Mouse (Mus musculus): ENCODE measurements at regions not wholly inside any gene's neighbourhood (a gene's known extent, or its start where the extent isn't known, plus 50 kb on each side); places are given as distances from the start of the nearest gene placed in this dataset.

DNA sequence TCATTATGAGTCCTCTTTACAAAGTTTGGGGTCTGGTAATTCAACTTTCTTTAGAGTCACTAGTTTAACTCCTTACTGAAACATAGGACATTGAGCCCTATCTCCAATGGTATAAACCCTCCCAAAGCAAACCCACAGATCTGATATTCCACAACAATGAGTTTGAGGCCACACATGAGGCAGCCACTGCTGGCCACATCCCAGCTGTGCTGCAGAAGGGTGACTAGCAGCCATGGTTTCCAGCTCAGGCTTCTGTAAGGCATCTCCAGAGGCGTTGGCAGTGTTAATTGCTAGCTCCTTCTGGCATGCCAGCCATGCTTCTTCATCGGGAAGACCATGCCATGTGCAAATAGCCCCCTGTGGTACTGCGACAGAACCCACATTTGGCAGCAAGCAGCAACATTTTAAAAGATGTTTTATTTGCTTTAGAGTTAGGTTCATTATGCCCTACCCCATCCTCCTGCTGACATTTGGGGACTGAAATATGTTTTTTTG lies 527.1 kb upstream of the Mpdz start:
- no peak for DNase-seq (ENCODE audit: low spot score in 2 of 2)

DNA sequence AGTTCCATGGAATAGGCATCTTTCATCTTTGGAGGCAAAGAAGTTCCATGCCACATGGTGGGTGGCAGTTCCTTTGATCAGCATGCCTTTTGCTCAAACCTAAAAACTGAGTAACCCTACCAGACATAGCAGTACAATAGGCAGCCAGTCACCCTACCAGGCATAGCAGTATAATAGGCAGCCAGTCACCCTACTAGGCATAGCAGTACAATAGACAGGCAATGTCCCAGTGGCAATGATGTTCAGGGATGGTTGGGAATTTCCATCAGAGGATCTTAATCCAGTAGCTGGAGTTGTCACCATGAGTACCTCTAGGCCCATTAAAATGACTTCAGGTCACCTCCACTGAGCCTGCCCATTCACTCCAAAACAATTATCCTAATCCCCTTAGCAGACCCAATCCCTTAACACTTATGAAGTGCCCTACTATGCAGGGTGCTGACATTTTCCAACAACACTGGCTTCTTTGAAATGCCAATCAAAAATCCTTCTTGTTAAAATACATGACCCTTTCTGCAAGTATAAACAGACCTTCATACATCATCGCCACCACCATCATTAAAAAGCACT lies 523.5 kb upstream of the Mpdz start:
- DNase-seq (ENCODE audit: low spot score in 2 of 2) = no peak

DNA sequence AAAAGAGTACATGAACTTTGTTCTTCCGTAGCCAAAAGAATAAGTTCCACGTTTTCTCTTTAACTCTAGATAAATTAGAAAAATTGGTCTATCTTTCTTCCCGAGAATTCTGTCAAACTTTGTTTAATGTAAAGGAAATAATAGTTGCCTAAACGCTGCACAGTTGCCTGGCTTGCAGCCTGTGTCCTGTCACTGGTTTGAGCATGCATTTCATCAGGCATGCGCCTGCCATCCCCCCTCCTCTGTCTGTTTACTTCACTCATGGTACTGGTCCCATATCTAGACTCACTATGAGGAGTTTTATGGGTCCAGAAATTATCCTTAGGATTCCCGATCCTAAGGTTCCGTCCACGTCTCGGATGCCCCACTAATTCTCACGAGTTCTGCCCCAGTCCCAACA lies 520.5 kb upstream of the Mpdz start:
- no peak for DNase-seq (ENCODE audit: low spot score in 2 of 2)

DNA sequence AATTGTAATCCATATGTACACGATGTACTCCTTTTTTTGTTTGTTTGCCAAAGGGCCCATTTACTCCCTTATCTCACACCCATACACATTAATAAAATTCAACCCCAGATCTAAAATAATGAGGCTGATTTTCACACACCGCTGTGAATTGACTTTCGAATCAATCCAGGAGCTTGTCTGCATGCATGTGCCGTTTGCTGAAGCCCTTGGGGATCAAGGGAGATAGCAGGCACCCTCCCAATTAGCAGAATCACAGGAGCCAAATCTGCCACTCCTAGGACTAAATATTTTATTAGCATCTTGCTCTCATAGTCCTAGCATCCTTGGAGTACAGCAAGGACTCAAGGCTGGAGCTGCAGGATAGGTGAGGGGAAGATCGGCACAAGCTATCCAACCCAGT lies 520.0 kb upstream of the Mpdz start:
- DNase-seq (ENCODE audit: low spot score in 2 of 2) = no peak

DNA sequence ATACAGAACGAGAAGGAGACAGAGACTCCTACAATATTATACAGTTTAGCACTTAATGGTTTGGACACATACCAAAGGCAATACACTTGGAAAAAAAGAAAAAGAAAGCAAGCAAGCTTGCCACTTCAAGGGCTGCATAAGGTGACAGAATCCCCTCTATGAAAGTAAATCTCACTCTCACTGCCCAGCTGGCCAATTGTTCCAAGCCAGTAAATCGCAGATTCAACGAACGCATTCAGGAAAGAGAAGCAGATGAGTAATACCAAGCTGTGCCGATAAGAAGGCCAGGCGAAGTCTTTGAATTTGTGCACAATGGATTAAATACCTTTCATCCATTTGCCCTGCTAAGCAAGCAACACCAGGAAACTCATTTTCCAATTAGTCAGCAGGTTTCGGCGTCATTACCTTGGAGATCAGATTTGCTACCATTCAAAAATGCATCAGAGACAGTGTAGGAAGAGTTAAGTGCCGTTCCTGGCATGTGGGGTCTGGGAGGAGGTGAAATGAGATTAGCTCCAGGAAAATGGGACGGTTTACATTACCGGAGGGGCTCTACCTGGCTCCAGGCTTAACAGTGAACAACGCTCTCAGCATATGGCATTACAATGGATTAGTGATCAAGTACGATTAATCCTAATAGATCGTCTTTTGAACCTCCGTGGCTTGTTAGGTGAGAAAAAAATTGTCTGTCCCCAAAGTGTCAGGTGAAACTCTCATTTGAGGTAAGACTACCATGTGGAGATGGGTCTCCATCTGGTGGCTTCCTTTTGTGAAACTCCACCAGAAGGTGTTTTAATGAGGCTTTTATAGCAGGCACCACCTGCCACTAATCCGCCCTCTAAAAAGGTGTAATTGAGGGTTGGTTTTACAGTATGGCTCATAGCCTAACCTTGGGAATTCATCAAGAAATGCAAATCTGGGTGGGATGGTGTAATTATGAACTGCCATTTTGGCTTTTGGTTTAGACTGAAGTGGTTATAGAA lies 518.2 kb upstream of the Mpdz start:
- no peak for DNase-seq (ENCODE audit: low spot score in 2 of 2)

DNA sequence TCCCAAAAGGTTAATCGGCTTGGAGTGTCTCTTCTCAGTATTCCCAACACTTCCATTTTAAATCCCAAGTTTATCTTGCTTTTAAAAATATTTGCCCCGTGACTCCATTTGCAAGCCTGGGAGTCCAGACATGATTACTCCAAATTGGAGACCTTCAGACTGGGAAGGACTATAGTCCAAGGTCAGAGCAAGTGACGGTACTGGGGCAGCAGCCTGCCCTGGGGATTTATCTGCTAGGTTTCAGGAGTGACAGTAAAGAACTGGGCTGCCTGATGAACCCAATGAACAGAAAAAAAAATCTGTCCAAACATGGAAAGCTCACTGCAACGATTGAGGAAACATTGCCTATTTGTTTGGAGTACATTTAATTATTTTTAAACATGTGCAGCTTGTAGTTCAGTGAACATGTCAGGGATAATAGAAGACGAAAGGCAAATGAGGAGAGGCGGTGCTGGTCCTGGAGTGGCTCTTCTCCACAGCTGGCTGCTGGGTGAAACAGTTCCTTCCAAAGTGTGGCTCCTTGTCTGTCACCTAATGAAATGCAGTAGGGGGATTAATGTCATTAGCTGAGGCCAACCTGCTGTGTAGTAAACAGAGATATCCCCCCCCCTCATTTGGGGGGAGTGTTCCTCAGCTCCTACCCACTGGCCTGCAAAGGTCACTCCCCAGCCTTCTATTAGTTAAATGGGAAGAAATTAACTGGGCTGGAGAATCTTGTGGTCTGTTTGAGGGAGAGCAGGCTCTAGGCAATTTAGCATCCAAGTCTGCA lies 514.5 kb upstream of the Mpdz start:
- DNase-seq (ENCODE audit: low spot score in 2 of 2) = no peak

DNA sequence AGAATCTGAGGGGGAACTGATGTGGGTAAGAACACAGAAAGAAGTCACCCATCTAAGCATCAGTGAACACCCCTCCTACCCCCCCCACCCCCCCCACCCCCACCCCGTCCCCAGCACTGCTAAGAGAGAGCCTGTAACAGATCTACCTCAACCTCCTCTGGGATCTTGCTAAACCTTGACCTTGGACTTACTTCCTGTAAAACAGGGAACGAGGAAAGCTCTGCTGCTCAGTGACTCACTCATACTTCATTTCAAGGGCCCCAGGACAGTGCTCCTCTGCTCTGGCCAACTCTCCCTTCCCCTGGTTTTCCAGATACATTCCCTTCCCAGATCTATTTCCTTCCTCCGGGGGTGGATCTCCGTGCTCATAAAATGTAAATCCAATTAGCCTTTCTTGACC lies 510.4 kb upstream of the Mpdz start:
- DNase-seq (ENCODE audit: low spot score in 2 of 2) = no peak

DNA sequence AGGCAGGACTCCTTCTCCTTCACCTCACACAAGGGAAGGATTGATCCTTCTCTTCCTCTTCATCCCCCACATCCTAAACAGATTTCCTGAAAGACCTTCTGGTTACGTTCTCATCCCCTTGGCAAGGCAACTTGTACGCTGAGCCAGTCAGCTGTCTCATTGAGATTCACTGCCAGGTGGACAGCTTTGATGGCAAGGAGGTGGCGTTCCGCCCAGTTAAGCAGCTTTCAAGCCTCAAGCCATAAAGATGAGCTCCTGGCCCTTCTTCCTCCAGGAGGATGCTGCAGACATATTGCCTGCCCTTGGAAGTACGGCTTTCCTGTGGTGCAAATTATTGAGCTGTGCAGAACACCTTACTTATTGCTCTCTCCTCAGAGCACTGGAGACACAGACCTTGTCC lies 494.8 kb upstream of the Mpdz start:
- DNase-seq (ENCODE audit: low spot score in 2 of 2) = no peak

DNA sequence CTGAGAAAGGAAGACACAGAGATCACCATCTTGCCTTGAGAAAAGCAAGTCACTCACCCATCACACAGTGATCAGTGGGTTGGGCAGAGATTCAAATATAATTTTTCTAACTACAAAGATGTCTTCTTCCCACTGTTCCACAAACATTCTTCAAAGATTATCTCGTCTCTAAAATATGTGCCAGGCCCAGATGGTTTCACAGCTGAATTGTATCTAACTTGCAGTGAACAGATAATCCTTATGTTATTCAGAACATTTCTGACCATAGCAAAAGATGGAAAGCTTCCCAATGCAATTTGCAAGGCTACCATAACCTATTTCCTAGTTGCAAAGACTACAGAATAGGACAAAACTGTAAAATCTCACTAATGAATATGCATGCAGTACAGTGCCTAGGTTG lies 488.3 kb upstream of the Mpdz start:
- no peak for DNase-seq (ENCODE audit: low spot score in 2 of 2)

DNA sequence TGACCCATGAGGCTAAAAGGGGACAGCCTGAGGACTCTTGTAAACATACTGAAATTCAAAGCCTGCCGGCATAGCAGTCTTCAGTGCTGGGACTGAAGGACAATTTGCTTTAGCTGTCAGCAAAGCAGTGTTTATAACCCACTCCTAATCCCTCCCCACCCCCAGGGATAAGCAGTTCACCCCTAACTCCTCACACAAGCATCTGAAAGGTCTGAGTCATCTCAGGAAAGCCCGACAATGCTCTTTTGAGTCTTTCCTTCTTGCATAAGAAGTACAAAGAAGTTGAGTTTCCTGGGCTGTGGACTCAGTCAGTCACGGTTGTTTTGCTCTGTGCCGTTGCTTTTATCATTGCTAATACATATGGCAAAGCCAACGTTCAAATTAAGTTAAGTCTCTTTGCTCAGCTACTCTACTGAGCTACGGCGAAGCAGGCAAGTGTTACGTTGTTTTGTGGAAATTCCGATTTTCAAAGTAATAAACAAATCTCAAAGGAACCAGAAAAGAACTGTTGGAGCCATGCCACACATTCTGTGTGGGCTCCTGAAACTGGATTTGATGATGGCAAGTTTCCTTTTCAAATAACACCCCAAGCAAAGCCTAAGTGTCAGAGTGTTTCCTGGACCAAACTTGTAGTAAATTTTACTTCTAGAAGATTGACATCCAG lies 486.1 kb upstream of the Mpdz start:
- no peak for DNase-seq (ENCODE audit: low spot score in 2 of 2)

DNA sequence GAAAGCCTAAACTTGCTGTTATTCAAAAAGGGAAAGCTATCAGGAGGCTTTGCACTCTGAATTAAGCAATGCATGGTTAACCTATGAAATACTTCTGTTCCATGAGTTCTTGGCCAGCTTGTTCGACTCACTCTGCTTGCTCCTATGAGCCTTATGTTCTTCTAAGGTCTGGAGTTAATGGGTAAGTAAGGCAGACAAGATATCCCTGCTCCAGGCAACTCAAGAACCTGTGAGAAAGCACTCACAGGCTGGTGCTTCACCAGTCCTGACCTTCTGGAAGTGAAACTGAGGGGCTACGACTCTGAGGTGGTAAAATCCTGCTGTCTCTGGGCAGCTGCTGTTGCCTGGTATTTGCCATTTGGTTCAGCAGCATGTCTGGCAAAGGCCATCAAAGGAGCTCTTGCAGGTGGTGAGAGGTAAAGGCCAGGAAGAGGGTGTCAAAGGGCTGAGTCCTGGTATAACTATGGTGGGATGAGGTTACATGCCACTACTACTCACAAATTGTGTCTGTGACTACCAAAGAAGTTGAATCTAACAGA lies 484.6 kb upstream of the Mpdz start:
- no peak for DNase-seq (ENCODE audit: low spot score in 2 of 2)

DNA sequence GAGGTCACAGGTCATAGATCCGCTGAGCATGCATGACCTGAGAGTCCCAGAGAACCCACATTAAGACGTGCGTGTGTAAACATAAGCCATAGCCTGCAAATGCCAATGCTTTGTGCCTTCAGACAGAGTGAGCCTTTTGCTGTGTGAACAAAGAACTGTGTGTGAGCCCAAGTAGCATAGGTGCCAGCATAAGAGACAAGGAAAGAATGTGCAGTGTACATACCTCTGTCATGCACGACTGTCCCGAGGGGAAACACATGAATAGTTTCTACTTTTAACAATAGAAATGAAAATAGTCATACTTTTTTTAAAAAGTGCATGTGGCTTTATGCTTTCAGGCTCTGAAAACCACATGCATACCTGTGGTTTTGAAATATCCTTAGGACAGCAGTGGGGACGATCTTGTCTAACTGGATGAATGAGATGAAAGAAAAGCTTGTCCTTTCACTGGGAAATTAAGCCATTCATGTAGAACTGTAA lies 484.1 kb upstream of the Mpdz start:
- no peak for DNase-seq (ENCODE audit: low spot score in 2 of 2)

DNA sequence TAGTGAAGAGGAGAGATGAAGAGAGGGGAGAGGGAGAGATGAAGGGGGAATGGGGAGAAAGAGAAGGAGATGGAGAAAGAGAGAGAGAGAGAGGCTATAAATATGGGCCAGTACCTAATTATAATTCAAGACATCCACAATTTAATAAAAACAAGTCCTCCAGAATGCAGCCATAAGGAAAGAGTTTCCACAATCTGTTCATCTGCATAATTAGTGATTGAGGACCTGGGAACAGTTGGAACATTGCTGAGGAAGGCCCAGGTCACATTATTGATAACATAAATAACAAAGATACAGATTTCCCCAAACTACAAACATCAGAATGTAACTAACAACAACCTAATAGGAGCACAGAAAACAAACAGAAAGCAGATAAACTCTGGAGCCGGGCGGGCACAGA lies 483.0 kb upstream of the Mpdz start:
- DNase-seq (ENCODE audit: low spot score in 2 of 2) = no peak

DNA sequence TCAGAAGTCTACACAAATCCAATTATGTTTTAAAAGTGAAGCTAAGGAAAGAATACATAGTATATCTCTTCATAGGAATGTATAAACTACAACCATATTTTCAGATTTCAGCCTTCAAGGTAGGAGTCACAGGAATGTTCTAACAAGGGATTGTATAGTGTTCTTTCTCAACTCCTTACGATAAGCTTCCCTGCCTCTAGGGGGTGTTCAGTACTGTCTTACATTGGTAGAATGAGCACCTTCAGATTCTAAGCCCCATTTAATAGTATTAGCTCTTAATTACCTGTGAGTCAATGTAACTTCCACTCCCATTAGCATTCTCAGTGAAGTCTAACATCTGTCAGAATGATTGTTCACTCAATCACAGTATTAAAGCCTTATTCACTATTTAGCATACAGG lies 481.5 kb upstream of the Mpdz start:
- DNase-seq (ENCODE audit: low spot score in 2 of 2) = no peak

DNA sequence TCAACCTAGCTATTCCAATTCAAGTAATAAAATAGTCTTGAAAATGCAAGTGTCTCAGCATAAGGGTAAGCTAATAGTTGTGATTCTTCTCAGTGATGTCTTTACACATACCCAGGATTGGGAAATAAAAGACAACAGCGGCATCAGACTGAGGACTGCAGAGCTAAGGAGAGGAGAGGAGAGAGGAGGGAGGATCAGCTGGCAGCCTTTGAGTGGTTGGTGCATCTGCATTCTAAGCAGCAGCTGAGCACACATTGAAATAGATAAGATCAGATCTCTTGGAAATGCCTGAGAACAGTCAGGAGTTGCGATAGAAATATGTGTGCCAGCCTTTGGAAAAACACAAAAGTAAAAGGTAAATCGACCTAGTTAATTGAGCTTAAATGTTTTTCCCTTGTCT lies 480.3 kb upstream of the Mpdz start:
- DNase-seq (ENCODE audit: low spot score in 2 of 2) = no peak

DNA sequence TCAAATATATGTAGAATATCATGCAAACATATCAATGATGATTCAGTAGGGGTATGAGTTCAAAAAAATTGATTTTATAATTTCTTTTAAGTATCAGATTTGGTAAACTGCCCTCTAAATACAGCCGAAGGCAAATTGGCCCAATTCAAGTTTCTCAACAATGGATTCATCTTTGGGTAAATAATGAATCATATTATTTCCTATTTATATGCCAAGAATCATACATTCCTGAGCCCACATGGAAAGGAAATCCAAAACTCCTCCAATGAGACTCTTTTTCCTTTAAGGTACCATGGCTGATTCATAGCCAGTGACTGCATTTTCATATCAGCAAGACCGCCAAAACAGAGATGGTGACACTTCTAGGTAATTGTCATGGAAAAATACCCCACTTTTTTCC lies 472.4 kb upstream of the Mpdz start:
- DNase-seq (ENCODE audit: low spot score in 2 of 2) = no peak

DNA sequence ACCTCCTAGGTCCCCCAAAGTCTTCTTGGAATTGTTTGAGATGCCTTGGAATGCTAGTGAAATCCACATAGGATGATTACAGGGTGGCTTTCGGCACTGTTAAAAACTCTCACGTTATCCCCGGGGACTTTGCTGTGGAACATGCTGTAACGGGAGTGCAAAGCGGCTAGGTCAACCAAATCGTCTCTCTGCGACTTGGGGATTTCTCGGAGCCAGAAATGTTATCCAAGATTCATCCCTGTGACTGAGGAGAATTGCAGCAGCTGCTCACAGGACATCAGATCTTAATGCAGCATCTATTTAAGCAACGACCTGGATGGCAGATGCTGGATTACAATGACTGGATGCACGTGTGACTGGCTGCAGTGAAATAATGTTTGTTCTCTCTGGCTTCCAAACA lies 470.7 kb upstream of the Mpdz start:
- DNase-seq (ENCODE audit: low spot score in 2 of 2) = no peak

DNA sequence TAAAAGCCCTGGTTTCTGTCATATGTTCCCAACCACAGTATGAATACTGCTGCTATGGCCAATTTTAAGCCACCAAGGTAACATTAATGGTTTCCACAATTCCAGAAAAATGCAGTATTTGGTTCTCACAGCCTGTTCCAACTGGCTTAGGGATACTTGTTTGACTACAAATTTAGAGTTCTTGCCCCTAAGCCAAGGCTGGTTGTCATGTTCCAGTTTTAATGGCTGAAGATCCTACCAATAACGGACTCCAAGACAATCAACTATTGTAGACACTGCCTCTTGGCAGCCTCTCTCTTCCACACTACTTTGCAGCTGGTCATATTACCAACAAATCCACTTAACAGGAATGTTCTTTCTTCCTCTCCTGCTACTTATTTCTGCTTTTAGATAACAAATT lies 470.0 kb upstream of the Mpdz start:
- no peak for DNase-seq (ENCODE audit: low spot score in 2 of 2)

DNA sequence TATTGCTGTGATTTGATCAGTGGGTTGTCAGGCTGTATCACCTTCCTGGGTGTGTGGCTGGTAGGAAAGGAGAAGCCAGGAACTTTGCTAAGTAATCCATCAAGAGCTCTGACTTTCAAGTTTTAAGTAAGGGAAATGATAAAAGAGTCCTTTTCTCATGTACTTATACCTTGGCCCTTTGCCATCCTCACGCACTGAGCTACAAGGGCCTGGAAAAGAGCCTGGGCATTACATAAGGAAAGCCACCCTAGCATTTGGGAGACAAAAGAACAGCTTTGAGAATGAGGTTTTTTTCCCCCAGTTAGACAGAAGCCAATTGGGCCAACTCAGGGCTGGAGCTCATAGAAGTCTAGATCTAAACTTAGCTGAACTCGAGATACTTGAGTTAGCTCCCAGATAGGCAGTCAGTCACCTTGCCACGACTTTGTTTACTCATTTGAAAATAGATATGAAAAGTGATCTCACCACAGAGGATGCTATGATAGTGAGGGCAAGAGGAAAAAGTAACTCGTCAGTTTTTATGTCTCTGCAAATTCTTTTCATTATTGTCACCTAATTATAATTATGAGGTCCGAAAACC lies 457.4 kb upstream of the Mpdz start:
- peak in 1 of 2 experiments; percentile 28 for DNase-seq (ENCODE audit: low spot score in 2 of 2)

DNA sequence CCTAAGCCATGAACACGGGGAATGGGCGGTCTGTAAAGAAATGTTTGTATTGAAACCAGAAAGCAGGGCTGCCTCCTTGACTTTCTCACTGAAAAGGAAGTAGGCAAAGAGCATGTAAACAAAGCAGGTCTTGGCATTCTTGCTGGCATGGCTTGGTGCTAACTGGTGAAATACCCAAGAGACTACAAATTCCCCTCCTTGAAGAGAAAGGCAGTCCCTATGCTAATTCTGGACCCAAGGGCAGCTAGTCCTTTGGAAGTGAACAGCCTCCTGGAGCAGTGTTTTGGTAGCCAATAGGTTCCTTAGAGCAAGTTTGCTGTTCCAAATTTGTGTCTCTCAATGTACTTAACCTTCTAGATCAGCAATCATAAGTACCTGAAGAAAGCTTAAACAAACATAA lies 456.0 kb upstream of the Mpdz start:
- no peak for DNase-seq (ENCODE audit: low spot score in 2 of 2)

DNA sequence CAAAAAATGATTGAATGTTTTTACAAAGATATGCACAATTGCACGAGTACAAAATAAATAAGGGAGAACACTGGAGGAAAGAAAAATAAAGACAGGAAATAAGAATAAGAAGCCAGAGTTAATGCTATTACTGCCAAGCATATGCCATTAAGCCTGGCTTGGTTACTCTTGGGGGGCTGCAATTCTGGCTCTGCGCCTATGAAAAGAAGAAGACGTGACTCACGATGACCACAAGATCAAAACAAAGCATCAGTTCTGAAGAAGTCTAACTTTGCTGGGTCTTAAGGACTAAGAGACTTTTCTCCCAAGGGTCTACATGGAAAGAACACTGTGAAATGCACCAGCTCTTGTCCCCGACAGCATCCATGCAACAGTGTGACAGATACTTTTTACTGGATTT lies 454.8 kb upstream of the Mpdz start:
- no peak for DNase-seq (ENCODE audit: low spot score in 2 of 2)

Measured in right cerebral cortex, adult 2 months (tissue).